Mouse (Mus musculus) bone marrow, adult 2 months (tissue): ENCODE data around the gene Dbh.

ENCODE experiments used
- CTCF ChIP-seq: fragments of 200-500 bp; IDR thresholded peaks from 2 replicates; pipeline ENCODE4 v1.5.1; 2011; ENCODE audit warnings: low read length, control low read depth; ENCODE audit not compliant: control insufficient read depth, insufficient read depth
- POLR2A ChIP-seq: fragments of 200-500 bp; IDR thresholded peaks from 2 replicates; pipeline ENCODE4 v1.6.1; 2011; ENCODE audit warnings: low read depth, mild to moderate bottlenecking, control low read depth, low read length, borderline replicate concordance; ENCODE audit not compliant: control insufficient read depth

- TF ChIP-seq CTCF (no peak), POLR2A (no peak)
Measured at GRCm38 (mm10) chr2:27226572-27226971, 61.5 kb downstream of the Dbh start.
